Mouse (Mus musculus): ENCODE measurements around the gene Tomm70a. TPM values are rescaled to one million over a fixed set of nuclear protein-coding genes. Genes with fewer than 3 reads are reported as not detected.

The Tomm70a gene
- total RNA-seq, 1 experiment from 2014 or later: 51.5 TPM

GRCm38 (mm10) chr16:57191214-57191613 is 69.7 kb downstream of the Tomm70a start:
- DNase-seq: no peak

GRCm38 (mm10) chr16:57196590-57196989 is 75.1 kb downstream of the Tomm70a start:
- no peak for DNase-seq

- DNase-seq: no peak
Measured at GRCm38 (mm10) chr16:57197281-57197680, 75.8 kb downstream of the Tomm70a start.

Other genes with a start within 250 kb of the Tomm70a start
- gene Tmem45a, start 235.5 kb upstream of the Tomm70a start, total RNA-seq (2021): 3.3 and 3.6 TPM in 2 replicates
- gene Lnp1, start 193.6 kb upstream of the Tomm70a start, total RNA-seq (2021): not detected in 2 replicates
- gene Tmem45a2, start 50.3 kb upstream of the Tomm70a start, total RNA-seq (2021): not detected in 2 replicates
- gene Nit2, start 45.6 kb downstream of the Tomm70a start, total RNA-seq (2021): 53.2 and 61.0 TPM in 2 replicates
- 35.1 and 45.1 TPM in 2 replicates for gene Tbc1d23, start 109.8 kb downstream of the Tomm70a start, total RNA-seq (2021)
- not detected in 2 replicates for gene Tmem30c, start 171.2 kb downstream of the Tomm70a start, total RNA-seq (2021)
- 15.5 and 17.7 TPM in 2 replicates for gene Filip1l, start 231.4 kb downstream of the Tomm70a start, total RNA-seq (2021)

Data from adrenal gland, postnatal 25 days (tissue).